Mouse (Mus musculus) bone marrow, adult 2 months (tissue): Measurements from ENCODE around the gene Srprb. TPM values are rescaled to one million over a fixed set of nuclear protein-coding genes. Genes with fewer than 3 reads are reported as not detected.

Source experiments
- H3K27ac ChIP-seq: fragments of 200-500 bp; 2 replicates; pipeline ENCODE4 v1.5.1; 2012; ENCODE audit warnings: low read depth, mild to moderate bottlenecking, control low read depth, inconsistent platforms, low read length; ENCODE audit not compliant: control insufficient read depth, poor library complexity, insufficient read depth
- H3K4me1 ChIP-seq: fragments of 200-500 bp; 2 replicates; pipeline ENCODE4 v1.6.1; 2011; ENCODE audit warnings: low read length; ENCODE audit not compliant: control insufficient read depth, insufficient read depth
- H3K4me3 ChIP-seq: fragments of 200-500 bp; replicated peaks from 2 replicates; pipeline ENCODE3; 2011; ENCODE audit warnings: mild to moderate bottlenecking, low read depth, low read length, control low read depth; ENCODE audit not compliant: control insufficient read depth
- CTCF ChIP-seq: fragments of 200-500 bp; IDR thresholded peaks from 2 replicates; pipeline ENCODE4 v1.5.1; 2011; ENCODE audit warnings: low read length, control low read depth; ENCODE audit not compliant: control insufficient read depth, insufficient read depth
- POLR2A ChIP-seq: fragments of 200-500 bp; IDR thresholded peaks from 2 replicates; pipeline ENCODE4 v1.6.1; 2011; ENCODE audit warnings: low read depth, mild to moderate bottlenecking, control low read depth, low read length, borderline replicate concordance; ENCODE audit not compliant: control insufficient read depth
- WGBS: fragments of 180-500 bp; shearing (Covaris S2); methylation state at CpG from one replicate; pipeline ENCODE4 v1.1.7; 2018; 5-methylcytosine and 5-hydroxymethylcytosine counted together
- polyA plus RNA-seq: library from polyadenylated mRNA; stranded (reverse); fragments of >200 nt; gene quantifications from 2 replicates; pipeline ENCODE4 v1.2.4, GENCODE M21; 2011; ENCODE audit warnings: low replicate concordance; ENCODE audit not compliant: missing spikeins, insufficient read depth, insufficient read length

Srprb gene
- polyA plus RNA-seq, 1 experiment: 5.3 TPM

GRCm38 (mm10) chr9:103147103-103147502 is 54.8 kb downstream of the Srprb start:
- no peak for TF ChIP-seq POLR2A
- TF ChIP-seq CTCF: no peak
- 70% methylated on average over 13 of the region's 13 CpGs for WGBS
- Histone ChIP-seq H3K27ac (no peak overlapping the region), H3K4me3 (no peak overlapping the region), H3K4me1 (peaks cover 2% of the 10 kb centered on the region; the same call in 1 of the 2 replicates)

GRCm38 (mm10) chr9:103146703-103147102 is 55.2 kb downstream of the Srprb start:
- Histone ChIP-seq H3K4me1 (peaks cover 2% of the 10 kb centered on the region; the same call in 1 of the 2 replicates), H3K4me3 (no peak overlapping the region), H3K27ac (no peak overlapping the region)
- WGBS: 15% methylated on average over 9 of the region's 9 CpGs
- TF ChIP-seq CTCF (no peak), POLR2A (no peak)

GRCm38 (mm10) chr9:103146257-103146656 is 55.7 kb downstream of the Srprb start:
- 78% methylated on average over 10 of the region's 10 CpGs for WGBS
- TF ChIP-seq CTCF: no peak
- no peak for TF ChIP-seq POLR2A

GRCm38 (mm10) chr9:103145351-103145750 is 56.6 kb downstream of the Srprb start:
- Histone ChIP-seq H3K27ac (no peak overlapping the region), H3K4me1 (peaks cover 2% of the 10 kb centered on the region; the same call in 1 of the 2 replicates), H3K4me3 (no peak overlapping the region)
- WGBS: 80% methylated on average over 5 of the region's 5 CpGs
- no peak for TF ChIP-seq CTCF
- TF ChIP-seq POLR2A: no peak

More at GRCm38 (mm10) chr9:103146257-103146656, 55.7 kb downstream of the Srprb start:
- Histone ChIP-seq H3K4me1 (peaks cover 2% of the 10 kb centered on the region; the same call in 1 of the 2 replicates), H3K4me3 (no peak overlapping the region), H3K27ac (no peak overlapping the region)

GRCm38 (mm10) chr9:103143881-103144280 is 58.1 kb downstream of the Srprb start:
- 62% methylated on average over 4 of the region's 4 CpGs for WGBS
- TF ChIP-seq CTCF (no peak), POLR2A (no peak)
- Histone ChIP-seq H3K27ac (no peak overlapping the region), H3K4me3 (no peak overlapping the region), H3K4me1 (peaks cover 2% of the 10 kb centered on the region; the same call in 1 of the 2 replicates)

- H3K27ac ChIP-seq: no peak overlapping the region
- no peak overlapping the region for H3K4me3 ChIP-seq
- WGBS: 92% methylated on average over 7 of the region's 7 CpGs
- TF ChIP-seq CTCF (no peak), POLR2A (no peak)
- peaks cover 2% of the 10 kb centered on the region; the same call in 1 of the 2 replicates for H3K4me1 ChIP-seq
These were observed 60.7 kb downstream of the Srprb start for GRCm38 (mm10) chr9:103141266-103141665.

- Histone ChIP-seq H3K27ac (no peak overlapping the region), H3K4me3 (no peak overlapping the region), H3K4me1 (no peaks in the 10 kb centered on the region)
- WGBS: 91% methylated on average over 6 of the region's 6 CpGs
- TF ChIP-seq POLR2A: no peak
- TF ChIP-seq CTCF: no peak
These were observed 61.6 kb downstream of the Srprb start for GRCm38 (mm10) chr9:103140384-103140783.

GRCm38 (mm10) chr9:103139481-103139880 is 62.5 kb downstream of the Srprb start:
- Histone ChIP-seq H3K4me3 (no peak overlapping the region), H3K4me1 (no peaks in the 10 kb centered on the region), H3K27ac (no peak overlapping the region)
- 77% methylated on average over 6 of the region's 6 CpGs for WGBS
- no peak for TF ChIP-seq POLR2A
- TF ChIP-seq CTCF: no peak

Other genes starting within 250 kb of the Srprb start
- gene Slco2a1, start 213.4 kb downstream of the Srprb start, polyA plus RNA-seq: 0.57 and 0.77 TPM in 2 replicates
- gene Rab6b, start 90.3 kb downstream of the Srprb start, polyA plus RNA-seq: 1.3 and 1.8 TPM in 2 replicates
- gene Gm20425, start 28.2 kb upstream of the Srprb start, polyA plus RNA-seq: not detected in 2 replicates
- gene Trf, start 28.3 kb upstream of the Srprb start, polyA plus RNA-seq: 77.9 and 106 TPM in 2 replicates
- gene 1300017J02Rik, start 102.9 kb upstream of the Srprb start, polyA plus RNA-seq: 52.1 and 67.0 TPM in 2 replicates
- gene Topbp1, start 103.1 kb upstream of the Srprb start, polyA plus RNA-seq: 46.9 and 52.8 TPM in 2 replicates
- 47.9 and 78.8 TPM in 2 replicates for gene Cdv3, start 163.7 kb upstream of the Srprb start, polyA plus RNA-seq